ENCODE assay signal across 8 mouse cellular contexts in the genomic region with DNA sequence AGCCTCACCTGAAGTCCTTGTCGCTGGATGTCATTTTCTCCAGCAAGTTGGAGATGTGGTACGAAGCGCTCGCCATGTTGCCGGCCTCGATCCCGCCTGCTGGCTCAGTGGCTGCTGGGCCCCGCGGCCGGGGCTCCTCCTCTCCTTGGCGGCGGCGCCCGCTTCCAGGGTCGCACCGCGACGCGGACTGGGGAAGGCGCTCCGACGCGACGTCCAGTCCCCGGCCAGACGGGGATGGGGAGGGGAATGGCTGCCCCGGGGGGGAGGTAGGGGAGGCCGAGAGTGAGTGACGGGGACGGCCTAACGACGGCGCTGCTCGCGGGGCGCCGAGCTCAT. TPM values are rescaled to one million over a fixed set of nuclear protein-coding genes. Genes with fewer than 3 reads are reported as not detected.
DNase-seq lines count a peak whose midpoint lies in the region; ATAC-seq and TF ChIP-seq lines count a peak whose summit lies in the region.

No protein-coding gene starts in this region.

- H3K27me3 ChIP-seq in heart, embryonic 16.5 days (ENCODE audit: control insufficient read depth, insufficient read depth, low read length): no peaks in the 10 kb centered on the region
- no peaks in the 10 kb centered on the region for H3K27me3 ChIP-seq in G1E (ENCODE audit: insufficient read depth, low read length)
- H3K27me3 ChIP-seq in hindbrain, embryonic 10.5 days (ENCODE audit: insufficient read depth, poor library complexity, severe bottlenecking): no peaks in the 10 kb centered on the region
- no peaks in the 10 kb centered on the region for H3K27me3 ChIP-seq in megakaryocyte, embryonic 14.5 days (replicated peaks)

- ATAC-seq in heart, embryonic 16.5 days (replicated peaks; ENCODE audit: extremely low read depth, insufficient read depth, low FRiP score): peak; percentile 56
- no peak for ATAC-seq in G1E (ENCODE audit: extremely low read depth, insufficient number of reproducible peaks, low FRiP score, poor library complexity, severe bottlenecking)

- H3K4me3 ChIP-seq in heart, embryonic 16.5 days (ENCODE audit: low read length): peak overlapping the region; percentile 71
- H3K4me3 ChIP-seq in G1E (ENCODE audit: low read depth, low read length): peak overlapping the region; percentile 98
- H3K4me3 ChIP-seq in hindbrain, embryonic 10.5 days: peak overlapping the region; percentile 97
- peak overlapping the region; percentile 98 for H3K4me3 ChIP-seq in megakaryocyte, embryonic 14.5 days (replicated peaks)

- H3K36me3 ChIP-seq in heart, embryonic 16.5 days (ENCODE audit: control insufficient read depth, insufficient read depth): peaks cover 8% of the 10 kb centered on the region
- H3K36me3 ChIP-seq in G1E (replicated peaks): peaks cover 22% of the 10 kb centered on the region
- H3K36me3 ChIP-seq in hindbrain, embryonic 10.5 days: peaks cover 28% of the 10 kb centered on the region
- peaks cover 18% of the 10 kb centered on the region for H3K36me3 ChIP-seq in megakaryocyte, embryonic 14.5 days (replicated peaks; ENCODE audit: low read length)

- H3K9ac ChIP-seq in heart, embryonic 16.5 days (ENCODE audit: low read length): peak overlapping the region; percentile 88

- no peaks in the 10 kb centered on the region for H3K9me3 ChIP-seq in heart, embryonic 16.5 days (replicated peaks; ENCODE audit: control insufficient read depth, low read length)
- no peaks in the 10 kb centered on the region for H3K9me3 ChIP-seq in G1E (replicated peaks)
- H3K9me3 ChIP-seq in hindbrain, embryonic 10.5 days: no peaks in the 10 kb centered on the region
- peaks cover 6% of the 10 kb centered on the region; the same call in 1 of the 2 replicates for H3K9me3 ChIP-seq in megakaryocyte, embryonic 14.5 days

- peak overlapping the region; percentile 90 for H3K4me2 ChIP-seq in heart, embryonic 16.5 days (ENCODE audit: low read depth, low read length)

- TF ChIP-seq CTCF in G1E (IDR thresholded peaks at IDR 0.05; ENCODE audit: low read depth, low read length): no peak

- H3K4me1 ChIP-seq in heart, embryonic 16.5 days (ENCODE audit: control insufficient read depth, insufficient read depth, low read length): peaks cover 19% of the 10 kb centered on the region
- peaks cover 36% of the 10 kb centered on the region for H3K4me1 ChIP-seq in G1E (ENCODE audit: insufficient read depth, low read depth, low read length)
- H3K4me1 ChIP-seq in hindbrain, embryonic 10.5 days (replicated peaks): peaks cover 20% of the 10 kb centered on the region
- H3K4me1 ChIP-seq in megakaryocyte, embryonic 14.5 days: peaks cover 30% of the 10 kb centered on the region

- WGBS in heart, embryonic 16.5 days: 0% methylated on average over 36 of the region's 37 CpGs
- under 1% methylated on average over 37 of the region's 37 CpGs for WGBS in hindbrain, embryonic 10.5 days

- peak overlapping the region; percentile 99 for H3K27ac ChIP-seq in heart, embryonic 16.5 days (ENCODE audit: low read length)
- peak overlapping the region; percentile 99 for H3K27ac ChIP-seq in hindbrain, embryonic 10.5 days

- DNase-seq in heart, adult 11 months: no peak
- DNase-seq in G1E (ENCODE audit: low spot score): no peak
- DNase-seq in hindbrain, embryonic 10.5 days (ENCODE audit: low spot score): no peak
- DNase-seq in embryo, embryonic 10.5 days (ENCODE audit: low spot score): no peak
- DNase-seq in ovary, postnatal 36 days (ENCODE audit: low spot score): no peak
- DNase-seq in adrenal gland, adult 8-10 months: no peak

RNA-seq across cellular contexts. Expression of a gene that starts 0.3 kb away (rescaled TPM):
- polyA plus RNA-seq in heart, embryonic 16.5 days (2015; fragmentation: Nextera tagmentation; extraction: Ambion mirVana): 34.6 and 37.6 TPM in 2 replicates
- total RNA-seq in G1E (2014; fragmentation: Nextera tagmentation) (195 and 212 TPM in 2 replicates), G1E (2017) (95.0 and 99.7 TPM in 2 replicates)
- 40.9 and 51.1 TPM in 2 replicates for polyA plus RNA-seq in G1E (2012)
- polyA plus RNA-seq in hindbrain, embryonic 10.5 days (2016; fragmentation: Nextera tagmentation; extraction: Ambion mirVana): 82.6 and 96.5 TPM in 2 replicates
- 5.1 and 21.2 TPM in 2 replicates for polyA plus RNA-seq in megakaryocyte, embryonic 14.5 days (2012; ENCODE audit: insufficient read depth, low replicate concordance)
- 100 to 1,000 TPM; 104 to 119 (median 110) TPM for total RNA-seq in adrenal gland, adult 8-10 months (2022)
